8 mouse cellular contexts compared by ENCODE assay signal in genomic region chr13:97438692-97439091, GRCm38 (mm10).
A peak's percentile ranks its signal among the peaks of the same experiment; 100 is the strongest.
DNase-seq lines count a peak whose midpoint lies in the region; ATAC-seq and TF ChIP-seq lines count a peak whose summit lies in the region.

No protein-coding gene starts in this region.

- H3K4me1 ChIP-seq in kidney, embryonic 16.5 days (ENCODE audit: insufficient read depth, low read length), result peaks cover 71% of the 10 kb centered on the region
- peaks cover 81% of the 10 kb centered on the region for H3K4me1 ChIP-seq in embryonic facial prominence, embryonic 10.5 days
- peaks cover 39% of the 10 kb centered on the region for H3K4me1 ChIP-seq in forebrain, postnatal 0 days (ENCODE audit: insufficient read depth)
- H3K4me1 ChIP-seq in midbrain, embryonic 12.5 days, result peaks cover 80% of the 10 kb centered on the region

- 0 out of 2 replicates have a peak, but pooled peaks have one; percentile 5 for TF ChIP-seq CTCF in forebrain, postnatal 0 days (IDR thresholded peaks at IDR 0.05; ENCODE audit: low read depth)
- TF ChIP-seq CTCF in left cerebral cortex, adult 2 months (IDR thresholded peaks at IDR 0.05), result no peak

- ATAC-seq in kidney, embryonic 16.5 days (ENCODE audit: low FRiP score, low TSS enrichment), result no peak
- no peak for ATAC-seq in forebrain, postnatal 0 days
- no peak for ATAC-seq in midbrain, embryonic 12.5 days (ENCODE audit: low FRiP score, low read depth)

- 30% methylated on average over 12 of the region's 12 CpGs for WGBS in kidney, embryonic 16.5 days
- 51% methylated on average over 12 of the region's 12 CpGs for WGBS in embryonic facial prominence, embryonic 10.5 days
- WGBS in forebrain, postnatal 0 days, result 28% methylated on average over 12 of the region's 12 CpGs
- WGBS in midbrain, embryonic 12.5 days, result 49% methylated on average over 12 of the region's 12 CpGs

- 0 out of 2 replicates have a peak overlapping the region, but pooled peaks have one; percentile 6 for H3K4me3 ChIP-seq in kidney, embryonic 16.5 days (ENCODE audit: low read length)
- no peak overlapping the region; the same call in 1 of the 2 replicates for H3K4me3 ChIP-seq in embryonic facial prominence, embryonic 10.5 days
- no peak overlapping the region for H3K4me3 ChIP-seq in forebrain, postnatal 0 days (ENCODE audit: low read depth, low read length)
- H3K4me3 ChIP-seq in midbrain, embryonic 12.5 days, result no peak overlapping the region
- H3K4me3 ChIP-seq in left cerebral cortex, adult 2 months, result no peak overlapping the region

- no peaks in the 10 kb centered on the region for H3K9me3 ChIP-seq in kidney, embryonic 16.5 days (ENCODE audit: low read length)
- H3K9me3 ChIP-seq in embryonic facial prominence, embryonic 10.5 days, result no peaks in the 10 kb centered on the region
- no peaks in the 10 kb centered on the region for H3K9me3 ChIP-seq in forebrain, postnatal 0 days (ENCODE audit: low read length)
- no peaks in the 10 kb centered on the region for H3K9me3 ChIP-seq in midbrain, embryonic 12.5 days

- H3K27me3 ChIP-seq in kidney, embryonic 16.5 days (ENCODE audit: insufficient read depth, low read length), result no peaks in the 10 kb centered on the region
- H3K27me3 ChIP-seq in embryonic facial prominence, embryonic 10.5 days (replicated peaks; ENCODE audit: low read depth, poor library complexity, severe bottlenecking), result peaks cover 7% of the 10 kb centered on the region
- no peaks in the 10 kb centered on the region for H3K27me3 ChIP-seq in forebrain, postnatal 0 days (ENCODE audit: insufficient read depth, low read length)
- H3K27me3 ChIP-seq in midbrain, embryonic 12.5 days, result peaks cover 6% of the 10 kb centered on the region; the same call in 1 of the 2 replicates

- DNase-seq in kidney, adult 11 months, result no peak
- DNase-seq in embryonic facial prominence, embryonic 10.5 days (ENCODE audit: low spot score), result peak; percentile 14
- peak; percentile 40 for DNase-seq in forebrain, postnatal 0 days
- DNase-seq in left cerebral cortex, adult 2 months (ENCODE audit: extremely low spot score in 1 of 2, low spot score in 2 of 2), result no peak
- DNase-seq in thymus, postnatal 25 days, result no peak
- no peak for DNase-seq in ovary, postnatal 10 days (ENCODE audit: low spot score)

- intact Hi-C loops in left cerebral cortex, adult 2 months (cut with DNase I), result loop anchor here (5.0 kb wide), 1 partner anchor 196 kb away; the partner anchor contains the start of gene Enc1

- no peak overlapping the region for H3K27ac ChIP-seq in kidney, embryonic 16.5 days (ENCODE audit: low read length)
- H3K27ac ChIP-seq in embryonic facial prominence, embryonic 10.5 days (replicated peaks), result peak overlapping the region; percentile 76
- 0 out of 2 replicates have a peak overlapping the region, but pooled peaks have one; percentile 30 for H3K27ac ChIP-seq in forebrain, postnatal 0 days (ENCODE audit: low read depth, low read length)
- H3K27ac ChIP-seq in midbrain, embryonic 12.5 days (replicated peaks), result peak overlapping the region; percentile 79
- H3K27ac ChIP-seq in left cerebral cortex, adult 2 months, result no peak overlapping the region; the same call in 1 of the 2 replicates

- H3K4me2 ChIP-seq in kidney, embryonic 16.5 days (replicated peaks; ENCODE audit: low read depth, low read length), result peak overlapping the region; percentile 38
- peak overlapping the region; percentile 38 for H3K4me2 ChIP-seq in forebrain, postnatal 0 days (ENCODE audit: low read depth)
- peak overlapping the region; percentile 42 for H3K4me2 ChIP-seq in midbrain, embryonic 12.5 days (replicated peaks)

- no peaks in the 10 kb centered on the region for H3K36me3 ChIP-seq in kidney, embryonic 16.5 days (ENCODE audit: insufficient read depth, low read length)
- H3K36me3 ChIP-seq in embryonic facial prominence, embryonic 10.5 days (replicated peaks), result no peaks in the 10 kb centered on the region
- no peaks in the 10 kb centered on the region for H3K36me3 ChIP-seq in forebrain, postnatal 0 days (ENCODE audit: insufficient read depth)
- no peaks in the 10 kb centered on the region for H3K36me3 ChIP-seq in midbrain, embryonic 12.5 days

- H3K9ac ChIP-seq in kidney, embryonic 16.5 days (replicated peaks; ENCODE audit: low read length), result peak overlapping the region; percentile 35; the same call in 1 of the 2 replicates
- peak overlapping the region; percentile 36; the same call in 1 of the 2 replicates for H3K9ac ChIP-seq in forebrain, postnatal 0 days
- 0 out of 2 replicates have a peak overlapping the region, but pooled peaks have one; percentile 7 for H3K9ac ChIP-seq in midbrain, embryonic 12.5 days (replicated peaks)

Comparison
In these comparisons a context has a peak if more than half of its experiments do, and no peak if none do; other contexts are left out.
1. H3K27ac ChIP-seq: peak in embryonic facial prominence, embryonic 10.5 days (single experiment), forebrain, postnatal 0 days (single experiment) and midbrain, embryonic 12.5 days (single experiment); none in kidney, embryonic 16.5 days (single experiment) and left cerebral cortex, adult 2 months (single experiment).
2. DNase-seq: peak in embryonic facial prominence, embryonic 10.5 days (single experiment) and forebrain, postnatal 0 days (single experiment); none in kidney, adult 11 months (single experiment), left cerebral cortex, adult 2 months (0 of 2), thymus, postnatal 25 days (single experiment) and ovary, postnatal 10 days (single experiment).
3. Peak in every context shown above with its lines, with median percentiles within 50 percentile points of each other: H3K4me2 ChIP-seq and H3K9ac ChIP-seq.